10 mouse cellular contexts compared by ENCODE assay signal in the genomic region with DNA sequence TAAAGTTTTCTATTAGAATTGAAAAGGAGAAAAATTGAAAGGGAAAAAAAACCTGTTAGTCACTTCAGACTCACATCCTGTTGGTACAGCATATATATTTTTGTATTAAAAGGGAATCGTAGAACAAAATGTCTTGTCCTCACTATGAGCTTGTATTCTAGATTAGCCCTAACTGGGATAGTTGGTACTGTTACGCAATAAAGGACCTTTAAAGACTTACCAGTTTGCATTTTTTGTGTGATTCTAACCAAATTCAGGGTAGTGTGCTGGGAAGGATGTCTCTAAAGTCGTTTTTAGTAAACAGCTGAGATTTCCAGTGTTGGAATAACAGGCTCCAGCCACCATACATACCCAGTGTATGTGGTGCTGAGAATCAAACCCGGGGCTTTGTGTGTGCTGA. TPM values are rescaled to one million over a fixed set of nuclear protein-coding genes. Genes with fewer than 3 reads are reported as not detected.
DNase-seq lines count a peak whose midpoint lies in the region; ATAC-seq and TF ChIP-seq lines count a peak whose summit lies in the region.
"Had no signal": no experiment of that assay in that cellular context is flagged by ENCODE, and none has a peak within 500 bp of the region (broad histone marks: within the 10 kb centered on the region; RNA-seq: fewer than 3 reads in every experiment).

No protein-coding gene starts in this region.

- H3K27me3 ChIP-seq in heart, embryonic 14.5 days (ENCODE audit: control insufficient read depth, insufficient read depth, low read length): no peaks in the 10 kb centered on the region
- no peaks in the 10 kb centered on the region for H3K27me3 ChIP-seq in E14TG2a.4 (ENCODE audit: insufficient read depth, low read length)
- H3K27me3 ChIP-seq in forebrain, embryonic 16.5 days (replicated peaks; ENCODE audit: control insufficient read depth, insufficient read depth, low read length): no peaks in the 10 kb centered on the region
- no peaks in the 10 kb centered on the region for H3K27me3 ChIP-seq in liver, embryonic 15.5 days

- H3K4me2 ChIP-seq in heart, embryonic 14.5 days (ENCODE audit: low read length): peak overlapping the region; percentile 70
- peak overlapping the region; percentile 65 for H3K4me2 ChIP-seq in forebrain, embryonic 16.5 days (ENCODE audit: low read length)
- peak overlapping the region; percentile 72 for H3K4me2 ChIP-seq in liver, embryonic 15.5 days

- no peak for TF ChIP-seq CTCF in E14TG2a.4 (conservative IDR thresholded peaks at IDR 0.05; ENCODE audit: low read length)

- H3K9me3 ChIP-seq in heart, embryonic 14.5 days (ENCODE audit: control insufficient read depth, low read length): no peaks in the 10 kb centered on the region
- H3K9me3 ChIP-seq in E14TG2a.4 (ENCODE audit: low read length): no peaks in the 10 kb centered on the region
- no peaks in the 10 kb centered on the region for H3K9me3 ChIP-seq in forebrain, embryonic 16.5 days (ENCODE audit: control insufficient read depth, low read length)
- H3K9me3 ChIP-seq in liver, embryonic 15.5 days (replicated peaks): no peaks in the 10 kb centered on the region

- no peak overlapping the region for H3K27ac ChIP-seq in heart, embryonic 14.5 days (replicated peaks in 1 of 2; ENCODE audit: control insufficient read depth in 1 of 2, insufficient read depth in 1 of 2, low read depth in 2 of 2, low read length in 2 of 2)
- H3K27ac ChIP-seq in forebrain, embryonic 16.5 days (ENCODE audit: low read length): no peak overlapping the region
- peak overlapping the region; percentile 14; the same call in 1 of the 2 replicates for H3K27ac ChIP-seq in liver, embryonic 15.5 days (replicated peaks)

- peaks cover 2 to 30% of the 10 kb centered on the region in 2 experiments for H3K4me1 ChIP-seq in heart, embryonic 14.5 days (ENCODE audit: control insufficient read depth in 2 of 2, insufficient read depth in 2 of 2, low read length in 2 of 2)
- H3K4me1 ChIP-seq in E14TG2a.4 (replicated peaks; ENCODE audit: low read depth, low read length): peaks cover 53% of the 10 kb centered on the region
- peaks cover 15% of the 10 kb centered on the region for H3K4me1 ChIP-seq in forebrain, embryonic 16.5 days (replicated peaks; ENCODE audit: control insufficient read depth, insufficient read depth, low read length)
- peaks cover 42% of the 10 kb centered on the region for H3K4me1 ChIP-seq in liver, embryonic 15.5 days (replicated peaks)

- H3K4me3 ChIP-seq in heart, embryonic 14.5 days (ENCODE audit: control insufficient read depth in 1 of 2, insufficient read depth in 1 of 2, low read depth in 1 of 2, low read length in 2 of 2): peak overlapping the region in 1 of 2 experiments; percentile 88; a peak in 2 of 4 replicates
- peak overlapping the region; percentile 94 for H3K4me3 ChIP-seq in E14TG2a.4 (replicated peaks; ENCODE audit: low read length)
- H3K4me3 ChIP-seq in forebrain, embryonic 16.5 days (replicated peaks; ENCODE audit: low read length): no peak overlapping the region
- H3K4me3 ChIP-seq in liver, embryonic 15.5 days (replicated peaks): peak overlapping the region; percentile 95

- DNase-seq in heart, adult 8-10 months (ENCODE audit: low spot score): no peak
- DNase-seq in thymus, postnatal 10 days (ENCODE audit: low spot score in 2 of 2): no peak
- no peak for DNase-seq in embryo, embryonic 9.5 days (ENCODE audit: extremely low spot score)
- no peak for DNase-seq in retina, postnatal 1 day
- DNase-seq: cerebellum, adult 11 months; kidney, postnatal 10 days had no signal

- 0 out of 2 replicates have a peak overlapping the region, but pooled peaks have one; percentile 4 for H3K9ac ChIP-seq in heart, embryonic 14.5 days (ENCODE audit: low read length)
- no peak overlapping the region for H3K9ac ChIP-seq in forebrain, embryonic 16.5 days (replicated peaks; ENCODE audit: low read depth, low read length)
- H3K9ac ChIP-seq in liver, embryonic 15.5 days: no peak overlapping the region; the same call in 1 of the 2 replicates

- 78% methylated on average over 4 of the region's 4 CpGs for WGBS in heart, embryonic 14.5 days
- 96% methylated on average over 4 of the region's 4 CpGs for WGBS in forebrain, embryonic 16.5 days
- WGBS in liver, embryonic 15.5 days (ENCODE audit: insufficient replicate concordance): 49% methylated on average over 4 of the region's 4 CpGs

- H3K36me3 ChIP-seq in heart, embryonic 14.5 days (ENCODE audit: control insufficient read depth, insufficient read depth, low read length): peaks cover 27% of the 10 kb centered on the region
- peaks cover 28% of the 10 kb centered on the region for H3K36me3 ChIP-seq in E14TG2a.4 (ENCODE audit: insufficient read depth, low read length)
- peaks cover 2% of the 10 kb centered on the region for H3K36me3 ChIP-seq in forebrain, embryonic 16.5 days (ENCODE audit: control insufficient read depth, insufficient read depth)
- peaks cover 16% of the 10 kb centered on the region for H3K36me3 ChIP-seq in liver, embryonic 15.5 days (replicated peaks)

- ATAC-seq in heart, embryonic 14.5 days (ENCODE audit: insufficient number of reproducible peaks, insufficient read depth, low FRiP score, low read depth): no peak
- ATAC-seq in forebrain, embryonic 16.5 days: no peak
- no peak for ATAC-seq in liver, embryonic 15.5 days (ENCODE audit: insufficient read depth)

RNA-seq across cellular contexts. Expression of a gene that starts 1.7 kb away (rescaled TPM):
- polyA plus RNA-seq in heart, embryonic 14.5 days (2014; fragmentation: Nextera tagmentation; extraction: Ambion mirVana): 86.5 and 89.4 TPM in 2 replicates
- 10 to 100 TPM; 44.7 to 58.2 (median 51.9) TPM for total RNA-seq in heart, adult 8-10 months (2022)
- polyA plus RNA-seq in forebrain, embryonic 16.5 days (2015; fragmentation: Nextera tagmentation; extraction: Ambion mirVana): 139 and 147 TPM in 2 replicates
- 43.3 and 43.6 TPM in 2 replicates for polyA plus RNA-seq in liver, embryonic 15.5 days (2015; fragmentation: Nextera tagmentation; extraction: Ambion mirVana)

RNA-seq across cellular contexts. Expression of a gene that starts 33.6 kb away (rescaled TPM):
- polyA plus RNA-seq in heart, embryonic 14.5 days (2014; fragmentation: Nextera tagmentation; extraction: Ambion mirVana): 1.5 and 1.7 TPM in 2 replicates
- total RNA-seq in heart, adult 8-10 months (2022): under 1 TPM in 1 of 4 experiments, not detected in 3; 0.14 TPM
- polyA plus RNA-seq in forebrain, embryonic 16.5 days (2015; fragmentation: Nextera tagmentation; extraction: Ambion mirVana): 0.99 and 1.2 TPM in 2 replicates
- 2.0 and 2.3 TPM in 2 replicates for polyA plus RNA-seq in liver, embryonic 15.5 days (2015; fragmentation: Nextera tagmentation; extraction: Ambion mirVana)
